Mouse (Mus musculus) neural tube, embryonic 15.5 days (tissue): ENCODE measurements around the gene Rnf130. TPM values are rescaled to one million over a fixed set of nuclear protein-coding genes. Genes with fewer than 3 reads are reported as not detected.

Experiments used
- ATAC-seq: fragments of 200-750 bp; cut with Nextera tagmentation; 2 replicates; pipeline ENCODE4 v1.8.0; 2017; ENCODE audit warnings: mild to moderate bottlenecking, moderate TSS enrichment, moderate library complexity; ENCODE audit not compliant: low FRiP score
- H3K27ac ChIP-seq: fragments of 300-500 bp; sonication (generic); replicated peaks from 2 replicates; pipeline ENCODE4 v1.5.1; 2015; ENCODE audit warnings: mild to moderate bottlenecking, inconsistent platforms
- H3K27me3 ChIP-seq: fragments of 300-500 bp; sonication (generic); replicated peaks from 2 replicates; pipeline ENCODE4 v1.6.1; 2015; ENCODE audit warnings: inconsistent platforms
- H3K36me3 ChIP-seq: fragments of 300-500 bp; sonication (generic); 2 replicates; pipeline ENCODE4 v1.6.1; 2015; ENCODE audit warnings: inconsistent platforms
- H3K4me1 ChIP-seq: fragments of 300-500 bp; sonication (generic); 2 replicates; pipeline ENCODE4 v1.6.1; 2015; ENCODE audit warnings: inconsistent platforms
- H3K4me2 ChIP-seq: fragments of 300-500 bp; sonication (generic); 2 replicates; pipeline ENCODE4 v1.6.1; 2015; ENCODE audit warnings: inconsistent platforms, mild to moderate bottlenecking, moderate library complexity
- H3K4me3 ChIP-seq: fragments of 300-500 bp; sonication (generic); replicated peaks from 2 replicates; pipeline ENCODE4 v1.5.1; 2015; ENCODE audit warnings: mild to moderate bottlenecking, inconsistent platforms
- H3K9ac ChIP-seq: fragments of 300-500 bp; sonication (generic); replicated peaks from 2 replicates; pipeline ENCODE4 v1.6.1; 2015; ENCODE audit warnings: mild to moderate bottlenecking, inconsistent platforms
- H3K9me3 ChIP-seq: fragments of 300-500 bp; sonication (generic); replicated peaks from 2 replicates; pipeline ENCODE4 v1.6.1; 2016; ENCODE audit warnings: inconsistent platforms
- WGBS: fragments of 180-500 bp; shearing (Covaris S2); methylation state at CpG from one replicate; pipeline ENCODE4 v1.1.7; 2015; ENCODE audit warnings: mixed read lengths; 5-methylcytosine and 5-hydroxymethylcytosine counted together
- polyA plus RNA-seq: library from polyadenylated mRNA; unstranded; fragments of >200 nt; fragmentation: Nextera tagmentation; extraction: Ambion mirVana; gene quantifications from 2 replicates; pipeline ENCODE4 v1.2.1, GENCODE M21; 2015

Gene Rnf130
- polyA plus RNA-seq, 1 experiment from 2014 or later: 58.5 TPM

- no peak for ATAC-seq
- Histone ChIP-seq H3K9ac (no peak overlapping the region), H3K36me3 (no peaks in the 10 kb centered on the region), H3K4me2 (no peak overlapping the region), H3K27ac (no peak overlapping the region), H3K27me3 (no peaks in the 10 kb centered on the region), H3K4me3 (no peak overlapping the region), H3K4me1 (no peaks in the 10 kb centered on the region), H3K9me3 (no peaks in the 10 kb centered on the region)
- 79% methylated on average over 2 of the region's 2 CpGs for WGBS
Observed at GRCm38 (mm10) chr11:49994536-49994935, 30.6 kb upstream of the Rnf130 start.

GRCm38 (mm10) chr11:49996398-49996797, 28.7 kb upstream of the Rnf130 start:
- Histone ChIP-seq H3K27me3 (no peaks in the 10 kb centered on the region), H3K4me1 (no peaks in the 10 kb centered on the region), H3K27ac (no peak overlapping the region), H3K4me2 (no peak overlapping the region), H3K4me3 (no peak overlapping the region), H3K9ac (no peak overlapping the region), H3K36me3 (no peaks in the 10 kb centered on the region), H3K9me3 (no peaks in the 10 kb centered on the region)
- no peak for ATAC-seq
- WGBS: 82% methylated on average over 4 of the region's 4 CpGs

- Histone ChIP-seq H3K27me3 (no peaks in the 10 kb centered on the region), H3K36me3 (no peaks in the 10 kb centered on the region), H3K27ac (no peak overlapping the region), H3K4me1 (no peaks in the 10 kb centered on the region), H3K4me2 (no peak overlapping the region), H3K4me3 (no peak overlapping the region), H3K9ac (no peak overlapping the region), H3K9me3 (no peaks in the 10 kb centered on the region)
- ATAC-seq: no peak
- 77% methylated on average over 5 of the region's 5 CpGs for WGBS
Observed at GRCm38 (mm10) chr11:49997321-49997720, 27.8 kb upstream of the Rnf130 start.

- Histone ChIP-seq H3K4me1 (no peaks in the 10 kb centered on the region), H3K9me3 (no peaks in the 10 kb centered on the region), H3K4me3 (no peak overlapping the region), H3K4me2 (no peak overlapping the region), H3K27me3 (no peaks in the 10 kb centered on the region), H3K9ac (no peak overlapping the region), H3K27ac (no peak overlapping the region), H3K36me3 (no peaks in the 10 kb centered on the region)
- 97% methylated on average over 4 of the region's 4 CpGs for WGBS
- no peak for ATAC-seq
Observed at GRCm38 (mm10) chr11:50002853-50003252, 22.3 kb upstream of the Rnf130 start.

GRCm38 (mm10) chr11:50007776-50008175, 17.4 kb upstream of the Rnf130 start:
- no peak overlapping the region for H3K4me2 ChIP-seq
- 70% methylated on average over 10 of the region's 10 CpGs for WGBS
- no peak overlapping the region for H3K4me3 ChIP-seq
- H3K4me1 ChIP-seq: no peaks in the 10 kb centered on the region
- H3K9ac ChIP-seq: no peak overlapping the region
- no peaks in the 10 kb centered on the region for H3K9me3 ChIP-seq
- H3K27ac ChIP-seq: no peak overlapping the region
- no peaks in the 10 kb centered on the region for H3K27me3 ChIP-seq
- no peaks in the 10 kb centered on the region for H3K36me3 ChIP-seq
- no peak for ATAC-seq

GRCm38 (mm10) chr11:50008231-50008630, 16.9 kb upstream of the Rnf130 start:
- H3K27me3 ChIP-seq: no peaks in the 10 kb centered on the region
- H3K27ac ChIP-seq: no peak overlapping the region
- no peak for ATAC-seq
- H3K9me3 ChIP-seq: no peaks in the 10 kb centered on the region
- no peaks in the 10 kb centered on the region for H3K36me3 ChIP-seq
- H3K4me3 ChIP-seq: no peak overlapping the region
- WGBS: 28% methylated on average over 5 of the region's 5 CpGs
- H3K4me1 ChIP-seq: no peaks in the 10 kb centered on the region
- H3K9ac ChIP-seq: no peak overlapping the region
- no peak overlapping the region for H3K4me2 ChIP-seq

GRCm38 (mm10) chr11:50013016-50013415, 12.1 kb upstream of the Rnf130 start:
- Histone ChIP-seq H3K27ac (no peak overlapping the region), H3K27me3 (no peaks in the 10 kb centered on the region), H3K4me3 (no peak overlapping the region), H3K4me2 (no peak overlapping the region), H3K9me3 (no peaks in the 10 kb centered on the region), H3K36me3 (no peaks in the 10 kb centered on the region), H3K9ac (no peak overlapping the region), H3K4me1 (no peaks in the 10 kb centered on the region)
- 86% methylated on average over 6 of the region's 6 CpGs for WGBS
- ATAC-seq: no peak

GRCm38 (mm10) chr11:50016503-50016902, 8.6 kb upstream of the Rnf130 start:
- Histone ChIP-seq H3K9ac (no peak overlapping the region), H3K4me2 (no peak overlapping the region), H3K27me3 (no peaks in the 10 kb centered on the region), H3K4me1 (no peaks in the 10 kb centered on the region), H3K9me3 (no peaks in the 10 kb centered on the region), H3K27ac (no peak overlapping the region), H3K4me3 (no peak overlapping the region), H3K36me3 (no peaks in the 10 kb centered on the region)
- no peak for ATAC-seq
- 84% methylated on average over 5 of the region's 5 CpGs for WGBS

- no peak for ATAC-seq
- Histone ChIP-seq H3K4me2 (no peak overlapping the region), H3K27ac (no peak overlapping the region), H3K36me3 (no peaks in the 10 kb centered on the region), H3K9ac (no peak overlapping the region), H3K4me1 (no peaks in the 10 kb centered on the region), H3K4me3 (no peak overlapping the region), H3K27me3 (no peaks in the 10 kb centered on the region), H3K9me3 (no peaks in the 10 kb centered on the region)
- 77% methylated on average over 7 of the region's 7 CpGs for WGBS
Observed at GRCm38 (mm10) chr11:50017511-50017910, 7.6 kb upstream of the Rnf130 start.

- H3K27ac ChIP-seq: no peak overlapping the region
- H3K4me1 ChIP-seq: no peaks in the 10 kb centered on the region
- ATAC-seq: no peak
- H3K9me3 ChIP-seq: no peaks in the 10 kb centered on the region
- H3K4me2 ChIP-seq: no peak overlapping the region
- no peaks in the 10 kb centered on the region for H3K36me3 ChIP-seq
- H3K9ac ChIP-seq: no peak overlapping the region
- no peaks in the 10 kb centered on the region for H3K27me3 ChIP-seq
- H3K4me3 ChIP-seq: no peak overlapping the region
Observed at GRCm38 (mm10) chr11:50018848-50019247, 6.3 kb upstream of the Rnf130 start.

GRCm38 (mm10) chr11:50022085-50022484, 3.1 kb upstream of the Rnf130 start:
- no peak for ATAC-seq
- H3K4me3 ChIP-seq: no peak overlapping the region
- H3K27ac ChIP-seq: no peak overlapping the region
- no peak overlapping the region for H3K4me2 ChIP-seq
- WGBS: 69% methylated on average over 3 of the region's 3 CpGs
- H3K36me3 ChIP-seq: no peaks in the 10 kb centered on the region
- peaks cover 14% of the 10 kb centered on the region for H3K4me1 ChIP-seq
- H3K9me3 ChIP-seq: no peaks in the 10 kb centered on the region
- H3K9ac ChIP-seq: no peak overlapping the region
- no peaks in the 10 kb centered on the region for H3K27me3 ChIP-seq

- H3K4me2 ChIP-seq: peak overlapping the region; percentile 64
- H3K27ac ChIP-seq: peak overlapping the region; percentile 99
- peak; percentile 12; the same call in 1 of the 2 replicates for ATAC-seq
- 56% methylated on average over 6 of the region's 6 CpGs for WGBS
- peaks cover 34% of the 10 kb centered on the region for H3K4me1 ChIP-seq
- H3K9me3 ChIP-seq: no peaks in the 10 kb centered on the region
- H3K4me3 ChIP-seq: peak overlapping the region; percentile 79
- peak overlapping the region; percentile 100; the same call in 1 of the 2 replicates for H3K9ac ChIP-seq
- H3K27me3 ChIP-seq: no peaks in the 10 kb centered on the region
- no peaks in the 10 kb centered on the region for H3K36me3 ChIP-seq
Observed at GRCm38 (mm10) chr11:50024445-50024832, 707 bp upstream of the Rnf130 start.
